Mouse (Mus musculus) midbrain, embryonic 14.5 days (tissue): ENCODE measurements at regions not wholly inside any gene's neighbourhood (a gene's known extent, or its start where the extent isn't known, plus 50 kb on each side); places are given as distances from the start of the nearest gene placed in this dataset.
A peak's percentile ranks its signal among the peaks of the same experiment; 100 is the strongest.

Experiments
- ATAC-seq: fragments of 200-750 bp; cut with Nextera tagmentation; 2 replicates; pipeline ENCODE4 v1.8.0; 2017; ENCODE audit warnings: moderate number of reproducible peaks, moderate library complexity; ENCODE audit not compliant: low FRiP score, low TSS enrichment
- DNase-seq: peaks from one replicate; pipeline ENCODE4 v3.0.0-alpha.2; 2015
- H3K27ac ChIP-seq: fragments of 300-500 bp; sonication (generic); replicated peaks from 2 replicates; pipeline ENCODE4 v1.5.1; 2014; ENCODE audit warnings: mild to moderate bottlenecking, low read depth, low read length, moderate library complexity
- H3K27me3 ChIP-seq: fragments of 300-500 bp; sonication (generic); 2 replicates; pipeline ENCODE4 v1.6.1; 2014; ENCODE audit warnings: low read length, control low read depth, mixed read lengths; ENCODE audit not compliant: control insufficient read depth, insufficient read depth
- H3K36me3 ChIP-seq: fragments of 300-500 bp; sonication (generic); 2 replicates; pipeline ENCODE4 v1.6.1; 2014; ENCODE audit warnings: low read length, control low read depth; ENCODE audit not compliant: control insufficient read depth, insufficient read depth
- H3K4me1 ChIP-seq: fragments of 300-500 bp; sonication (generic); 2 replicates; pipeline ENCODE4 v1.6.1; 2014; ENCODE audit warnings: mild to moderate bottlenecking, antibody characterized with exemption, low read length, control low read depth; ENCODE audit not compliant: control insufficient read depth, insufficient read depth
- H3K4me2 ChIP-seq: fragments of 300-500 bp; sonication (generic); 2 replicates; pipeline ENCODE4 v1.6.1; 2014; ENCODE audit warnings: mild to moderate bottlenecking, low read length, moderate library complexity
- H3K4me3 ChIP-seq: fragments of 300-500 bp; sonication (generic); replicated peaks from 2 replicates; pipeline ENCODE4 v1.5.1; 2014; ENCODE audit warnings: low read depth, low read length
- H3K9ac ChIP-seq: fragments of 300-500 bp; sonication (generic); replicated peaks from 2 replicates; pipeline ENCODE4 v1.6.1; 2014; ENCODE audit warnings: mild to moderate bottlenecking, low read length, moderate library complexity
- H3K9me3 ChIP-seq: fragments of 300-500 bp; sonication (generic); 2 replicates; pipeline ENCODE4 v1.6.1; 2016; ENCODE audit warnings: low read length, control low read depth, mixed read lengths; ENCODE audit not compliant: control insufficient read depth
- WGBS: fragments of 180-500 bp; shearing (Covaris S2); extraction: QIAGEN DNeasy Blood & Tissue Kit; methylation state at CpG from one replicate; pipeline ENCODE4 v1.1.7; 2014; 5-methylcytosine and 5-hydroxymethylcytosine counted together

DNA sequence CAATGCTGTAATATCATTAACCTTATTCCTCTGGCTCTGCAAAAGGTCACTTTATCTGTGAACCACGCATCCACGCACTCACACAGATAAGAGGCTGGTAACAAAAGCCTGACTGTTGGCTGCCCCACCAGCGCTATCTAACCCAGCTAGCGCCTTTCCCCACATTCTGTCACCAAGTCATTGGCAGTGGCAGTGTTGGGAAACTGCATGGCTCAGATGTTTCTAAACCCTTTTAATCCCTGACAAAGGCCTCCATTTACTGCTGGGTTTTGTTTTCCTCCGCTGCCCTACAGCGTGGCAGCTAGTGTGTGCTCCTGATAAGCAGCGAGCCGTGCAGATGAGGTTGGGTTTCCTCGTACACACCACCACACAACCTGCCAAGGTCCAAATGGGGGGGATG is 55.7 kb downstream of the Id4 start:
- DNase-seq (peak; percentile 77), ATAC-seq (no peak; the same call in 1 of the 2 replicates)
- H3K4me2 ChIP-seq = no peak overlapping the region
- H3K9me3 ChIP-seq = no peaks in the 10 kb centered on the region; the same call in 1 of the 2 replicates
- H3K4me1 ChIP-seq = peaks cover 20% of the 10 kb centered on the region
- H3K36me3 ChIP-seq = no peaks in the 10 kb centered on the region
- H3K27ac ChIP-seq = peak overlapping the region; percentile 60
- no peak overlapping the region for H3K4me3 ChIP-seq
- WGBS = 4% methylated on average over 9 of the region's 9 CpGs
- no peaks in the 10 kb centered on the region for H3K27me3 ChIP-seq
- H3K9ac ChIP-seq = no peak overlapping the region; the same call in 1 of the 2 replicates

DNA sequence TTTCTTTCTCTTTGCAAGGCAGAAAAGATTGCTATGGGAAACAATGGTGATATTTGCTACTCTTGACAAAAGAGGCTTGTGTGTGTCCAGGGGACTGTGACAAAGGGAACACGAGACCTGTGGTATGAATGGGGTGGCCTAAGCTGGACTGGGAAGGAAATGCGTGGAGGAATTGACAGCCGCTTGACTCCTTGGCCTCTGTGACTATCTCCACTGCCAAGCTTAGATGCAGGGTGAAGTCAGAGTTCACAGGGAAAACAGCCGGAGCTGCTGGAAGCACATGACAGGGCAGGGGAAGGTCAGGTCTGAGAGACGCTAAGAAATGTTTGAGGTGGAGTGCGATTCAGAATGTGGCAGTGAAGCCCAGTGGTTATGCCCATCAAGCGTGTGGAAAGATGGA is 56.4 kb downstream of the Id4 start:
- DNase-seq = no peak
- Histone ChIP-seq H3K27ac (0 out of 2 replicates have a peak overlapping the region, but pooled peaks have one; percentile 50), H3K27me3 (no peaks in the 10 kb centered on the region), H3K4me3 (no peak overlapping the region), H3K4me1 (peaks cover 20% of the 10 kb centered on the region), H3K36me3 (no peaks in the 10 kb centered on the region), H3K9ac (no peak overlapping the region), H3K4me2 (no peak overlapping the region), H3K9me3 (no peaks in the 10 kb centered on the region; the same call in 1 of the 2 replicates)
- no peak for ATAC-seq
- 16% methylated on average over 7 of the region's 7 CpGs for WGBS

DNA sequence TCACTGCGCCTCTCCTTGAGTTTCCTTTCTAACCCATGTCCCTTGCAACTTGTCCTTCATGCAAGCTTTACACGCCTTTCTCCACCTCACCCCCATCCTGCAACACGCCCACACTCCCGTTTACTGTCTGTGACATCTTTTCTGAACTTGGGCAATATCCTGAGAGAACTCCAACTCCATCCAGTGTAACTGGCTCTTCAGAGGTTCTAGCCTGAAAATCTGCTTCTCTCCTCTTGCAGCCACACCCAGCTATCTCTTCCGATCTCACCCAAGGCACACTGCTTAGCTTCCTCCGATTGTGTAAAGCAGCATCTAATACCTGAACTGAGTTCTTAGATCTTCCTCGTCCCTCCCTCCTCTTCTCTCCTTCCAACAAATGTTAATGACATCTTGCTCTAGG is 58.0 kb downstream of the Id4 start:
- Histone ChIP-seq H3K27ac (no peak overlapping the region), H3K27me3 (no peaks in the 10 kb centered on the region), H3K9ac (no peak overlapping the region), H3K36me3 (no peaks in the 10 kb centered on the region), H3K4me3 (no peak overlapping the region), H3K4me1 (peaks cover 24% of the 10 kb centered on the region), H3K9me3 (no peaks in the 10 kb centered on the region; the same call in 1 of the 2 replicates), H3K4me2 (no peak overlapping the region)
- DNase-seq (no peak), ATAC-seq (no peak)
- 86% methylated on average over 7 of the region's 7 CpGs for WGBS

DNA sequence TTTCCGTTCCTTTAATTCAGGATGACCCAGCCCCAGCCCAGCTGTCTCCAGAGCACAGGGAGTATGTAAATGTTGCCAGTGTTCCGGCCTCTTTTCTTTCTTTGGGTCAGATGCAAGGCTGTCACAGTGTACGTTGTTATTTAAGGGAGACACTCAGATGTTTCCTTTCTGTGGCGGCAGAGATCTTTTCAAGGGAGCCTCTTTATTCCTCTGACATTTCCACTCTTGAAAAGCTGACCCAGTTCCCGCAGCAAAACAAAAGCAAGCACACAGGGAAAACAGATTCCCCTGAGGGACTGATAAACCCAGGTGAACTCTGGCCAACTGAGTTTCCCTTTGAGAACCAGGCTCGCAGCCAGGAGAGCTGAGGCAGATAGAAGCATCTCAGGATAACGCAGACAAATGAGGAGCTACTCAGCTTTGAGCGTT is 63.3 kb downstream of the Id4 start:
- Histone ChIP-seq H3K4me3 (no peak overlapping the region), H3K9me3 (no peaks in the 10 kb centered on the region), H3K4me2 (peak overlapping the region; percentile 23), H3K36me3 (no peaks in the 10 kb centered on the region), H3K27ac (no peak overlapping the region; the same call in 1 of the 2 replicates), H3K9ac (no peak overlapping the region), H3K4me1 (peaks cover 12% of the 10 kb centered on the region), H3K27me3 (no peaks in the 10 kb centered on the region)
- no peak for ATAC-seq
- WGBS = 3% methylated on average over 8 of the region's 8 CpGs
- DNase-seq = peak; percentile 61

DNA sequence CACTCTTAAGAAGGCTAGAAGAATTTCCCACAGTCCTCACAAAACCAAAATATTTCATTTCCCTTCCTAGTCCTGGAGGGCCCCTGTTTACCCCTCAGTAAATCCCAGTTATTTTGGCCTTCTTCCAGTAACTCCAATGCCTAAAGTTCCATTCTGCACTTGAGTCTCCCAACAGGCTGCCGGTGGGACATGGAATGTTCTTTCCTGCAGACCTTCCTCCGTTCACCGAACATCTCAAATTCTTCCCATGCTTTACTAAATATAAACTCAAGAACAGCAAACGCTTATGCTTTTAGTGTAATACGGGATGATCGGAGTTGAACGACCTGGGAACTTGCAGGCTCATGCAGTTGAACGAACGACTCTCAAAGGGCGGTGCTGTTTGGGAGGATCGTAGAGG is 69.6 kb downstream of the Id4 start:
- ATAC-seq (no peak), DNase-seq (no peak)
- Histone ChIP-seq H3K4me2 (no peak overlapping the region), H3K4me3 (no peak overlapping the region), H3K36me3 (no peaks in the 10 kb centered on the region), H3K9me3 (no peaks in the 10 kb centered on the region), H3K27ac (no peak overlapping the region), H3K27me3 (no peaks in the 10 kb centered on the region), H3K4me1 (no peaks in the 10 kb centered on the region), H3K9ac (no peak overlapping the region)
- 96% methylated on average over 11 of the region's 11 CpGs for WGBS

DNA sequence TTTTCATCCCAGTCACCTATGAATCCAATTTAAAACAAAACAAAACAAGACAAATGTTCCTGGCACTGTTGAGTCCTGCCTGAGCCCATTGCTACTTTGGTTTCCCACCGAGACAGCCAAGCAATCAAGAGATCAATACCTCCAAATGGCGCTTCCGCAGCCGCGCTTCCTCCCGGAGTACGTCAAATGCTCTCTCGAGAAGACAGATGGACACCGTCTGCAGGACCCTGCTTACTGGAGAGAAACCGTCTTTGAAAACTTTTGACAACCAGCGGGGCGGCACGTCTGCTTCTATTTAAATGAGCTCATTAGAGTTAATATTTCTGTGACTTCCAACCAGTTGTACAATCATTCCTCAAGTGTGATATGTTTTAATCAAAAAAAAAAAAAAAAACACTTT is 75.1 kb downstream of the Id4 start:
- ATAC-seq (no peak), DNase-seq (no peak)
- Histone ChIP-seq H3K36me3 (no peaks in the 10 kb centered on the region), H3K4me1 (0 out of 2 replicates have a peak, but pooled peaks cover 3% of the 10 kb centered on the region), H3K4me3 (no peak overlapping the region), H3K4me2 (no peak overlapping the region), H3K9ac (no peak overlapping the region), H3K27me3 (no peaks in the 10 kb centered on the region), H3K9me3 (no peaks in the 10 kb centered on the region), H3K27ac (no peak overlapping the region)
- WGBS = 68% methylated on average over 13 of the region's 13 CpGs

DNA sequence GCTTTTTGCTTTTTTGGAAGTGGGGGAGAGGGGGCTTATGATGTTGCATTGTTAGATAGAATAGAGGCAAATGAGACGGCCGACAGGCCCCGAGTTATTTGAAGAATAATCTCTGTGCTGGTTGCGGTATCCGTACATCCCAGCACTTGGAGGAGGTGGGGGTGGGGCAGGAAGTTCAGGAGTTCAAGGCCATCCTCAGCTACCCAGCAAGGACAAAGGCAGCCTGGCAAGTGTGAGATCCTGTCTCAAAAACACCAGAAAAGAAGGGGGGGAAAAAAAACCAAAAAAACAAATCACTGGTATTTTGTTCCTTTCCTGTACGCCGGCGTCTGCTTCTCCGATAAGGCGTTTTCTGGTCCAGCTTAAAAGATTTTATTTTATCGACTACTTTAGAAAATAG is 75.6 kb downstream of the Id4 start:
- no peak overlapping the region for H3K27ac ChIP-seq
- H3K9me3 ChIP-seq = no peaks in the 10 kb centered on the region
- 0 out of 2 replicates have a peak, but pooled peaks cover 3% of the 10 kb centered on the region for H3K4me1 ChIP-seq
- ATAC-seq (no peak), DNase-seq (no peak)
- H3K9ac ChIP-seq = no peak overlapping the region
- 83% methylated on average over 11 of the region's 11 CpGs for WGBS
- no peaks in the 10 kb centered on the region for H3K36me3 ChIP-seq
- no peaks in the 10 kb centered on the region for H3K27me3 ChIP-seq
- H3K4me2 ChIP-seq = no peak overlapping the region
- no peak overlapping the region for H3K4me3 ChIP-seq

DNA sequence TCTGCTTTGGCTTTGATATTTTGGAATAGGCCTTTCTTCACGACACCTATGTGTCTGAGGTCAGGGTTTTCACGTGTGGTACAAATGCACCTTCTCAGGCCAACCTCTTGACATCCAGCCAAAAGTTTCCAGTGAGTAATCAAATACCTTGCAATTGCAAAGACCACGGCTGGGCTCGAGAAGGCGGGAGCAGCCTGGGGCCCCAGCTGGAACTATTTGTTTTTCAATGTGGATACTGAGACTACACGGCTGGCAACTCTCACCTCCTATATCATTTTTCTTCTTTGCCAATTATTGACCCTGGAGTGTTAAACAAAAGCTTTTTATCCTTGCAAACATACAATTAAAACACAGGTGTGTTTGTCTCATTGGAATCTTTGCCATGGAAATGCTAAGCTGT is 77.5 kb downstream of the Id4 start:
- no peak overlapping the region for H3K27ac ChIP-seq
- H3K27me3 ChIP-seq = no peaks in the 10 kb centered on the region
- H3K4me3 ChIP-seq = no peak overlapping the region
- 0 out of 2 replicates have a peak, but pooled peaks cover 3% of the 10 kb centered on the region for H3K4me1 ChIP-seq
- no peaks in the 10 kb centered on the region for H3K36me3 ChIP-seq
- WGBS = 74% methylated on average over 6 of the region's 6 CpGs
- no peaks in the 10 kb centered on the region for H3K9me3 ChIP-seq
- ATAC-seq (no peak), DNase-seq (no peak)
- no peak overlapping the region for H3K4me2 ChIP-seq
- no peak overlapping the region for H3K9ac ChIP-seq

DNA sequence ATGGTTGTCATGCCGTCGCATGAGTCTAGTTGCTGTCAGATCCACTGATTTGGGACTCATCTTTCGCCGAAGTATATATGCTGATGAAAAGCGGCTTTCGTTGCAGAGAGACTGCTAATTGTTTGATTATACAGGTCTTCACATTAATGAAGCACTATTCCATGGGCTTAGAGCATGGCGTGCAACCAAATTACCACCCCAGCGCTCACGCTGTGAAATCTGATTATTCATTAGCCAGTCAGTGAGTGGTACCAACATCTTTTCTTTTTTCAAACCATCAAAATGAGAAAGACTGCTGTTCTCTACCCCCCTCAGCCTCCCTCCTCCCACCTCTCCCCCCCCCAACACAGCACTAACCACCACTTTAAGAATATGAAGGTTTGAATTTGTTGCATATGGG is 89.1 kb downstream of the Id4 start:
- no peak overlapping the region for H3K9ac ChIP-seq
- no peaks in the 10 kb centered on the region for H3K36me3 ChIP-seq
- peaks cover 17% of the 10 kb centered on the region for H3K4me1 ChIP-seq
- H3K4me3 ChIP-seq = no peak overlapping the region
- peak; percentile 48 for DNase-seq
- H3K27me3 ChIP-seq = no peaks in the 10 kb centered on the region
- 42% methylated on average over 9 of the region's 9 CpGs for WGBS
- ATAC-seq = no peak; the same call in 1 of the 2 replicates
- no peaks in the 10 kb centered on the region for H3K9me3 ChIP-seq
- 0 out of 2 replicates have a peak overlapping the region, but pooled peaks have one; percentile 12 for H3K4me2 ChIP-seq
- peak overlapping the region; percentile 49; the same call in 1 of the 2 replicates for H3K27ac ChIP-seq
